23 mouse cellular contexts compared by ENCODE assay signal in genomic region chr17:90430211-90430610, GRCm38 (mm10).
DNase-seq lines count a peak whose midpoint lies in the region; ATAC-seq and TF ChIP-seq lines count a peak whose summit lies in the region.
"Had no signal": no experiment of that assay in that cellular context is flagged by ENCODE, and none has a peak within 500 bp of the region (broad histone marks: within the 10 kb centered on the region; RNA-seq: fewer than 3 reads in every experiment).

No protein-coding gene starts in this region.

- no peak overlapping the region for H3K4me2 ChIP-seq in hindbrain, postnatal 0 days (ENCODE audit: low read depth, low read length)

- TF ChIP-seq CTCF in cerebellum, adult 2 months (IDR thresholded peaks at IDR 0.05; ENCODE audit: borderline replicate concordance, insufficient read depth, low read depth, low read length) = no peak
- no peak for TF ChIP-seq CTCF in hindbrain, postnatal 0 days (IDR thresholded peaks at IDR 0.05; ENCODE audit: low read depth)

- no peak overlapping the region for H3K9ac ChIP-seq in hindbrain, postnatal 0 days (replicated peaks; ENCODE audit: low read length)

- peaks cover 13% of the 10 kb centered on the region for H3K4me1 ChIP-seq in cerebellum, adult 2 months (ENCODE audit: control insufficient read depth, insufficient read depth, low read length)
- H3K4me1 ChIP-seq in hindbrain, postnatal 0 days (ENCODE audit: insufficient read depth, low read length) = no peaks in the 10 kb centered on the region
- H3K4me1 ChIP-seq in hindbrain, embryonic 10.5 days (replicated peaks) = no peaks in the 10 kb centered on the region

- TF ChIP-seq POLR2A in cerebellum, adult 2 months (IDR thresholded peaks at IDR 0.05; ENCODE audit: borderline replicate concordance, insufficient read depth, low read length) = no peak

- 11% methylated on average over 1 of the region's 1 CpGs for WGBS in cerebellum, adult 2 months
- WGBS in hindbrain, postnatal 0 days = 59% methylated on average over 1 of the region's 1 CpGs
- WGBS in hindbrain, embryonic 10.5 days = 91% methylated on average over 1 of the region's 1 CpGs

- H3K9me3 ChIP-seq in hindbrain, postnatal 0 days (ENCODE audit: low read length) = no peaks in the 10 kb centered on the region
- H3K9me3 ChIP-seq in hindbrain, embryonic 10.5 days = no peaks in the 10 kb centered on the region
- H3K9me3 ChIP-seq: G1E had no signal

- H3K4me3 ChIP-seq in cerebellum, adult 2 months (replicated peaks; ENCODE audit: insufficient read depth, low read depth, low read length) = no peak overlapping the region
- H3K4me3 ChIP-seq in hindbrain, postnatal 0 days (ENCODE audit: low read length) = no peak overlapping the region
- H3K4me3 ChIP-seq in hindbrain, embryonic 10.5 days = no peak overlapping the region

- H3K27me3 ChIP-seq in cerebellum, adult 2 months (ENCODE audit: control insufficient read depth, insufficient read depth, low read length) = no peaks in the 10 kb centered on the region
- H3K27me3 ChIP-seq in hindbrain, postnatal 0 days (ENCODE audit: insufficient read depth, low read length) = no peaks in the 10 kb centered on the region
- no peaks in the 10 kb centered on the region for H3K27me3 ChIP-seq in hindbrain, embryonic 10.5 days (ENCODE audit: insufficient read depth, poor library complexity, severe bottlenecking)
- H3K27me3 ChIP-seq: CH12.LX, Patski had no signal

- 0 out of 2 replicates have a peak overlapping the region, but pooled peaks have one; percentile 15 for H3K27ac ChIP-seq in cerebellum, adult 2 months (ENCODE audit: insufficient read depth, low read length)
- no peak overlapping the region for H3K27ac ChIP-seq in hindbrain, postnatal 0 days
- H3K27ac ChIP-seq in hindbrain, embryonic 10.5 days = no peak overlapping the region

- no peak for DNase-seq in cerebellum, adult 2 months
- no peak for DNase-seq in cerebellum, postnatal 14 days
- DNase-seq in hindbrain, postnatal 0 days (ENCODE audit: low spot score) = peak; percentile 18
- no peak for DNase-seq in hindbrain, embryonic 10.5 days (ENCODE audit: low spot score)
- DNase-seq in Muller cell, postnatal 12 days (ENCODE audit: inconsistent ontology term) = peak; percentile 91
- peak; percentile 34 for DNase-seq in brain, adult 2 months (ENCODE audit: low read depth, low spot score)
- no peak for DNase-seq in spleen, postnatal 36 days (ENCODE audit: low spot score in 2 of 2)
- no peak for DNase-seq in frontal cortex, postnatal 36 days (ENCODE audit: low spot score in 2 of 2)
- DNase-seq: adrenal gland, adult 2 months; adrenal gland, adult 8-10 months; adrenal gland, postnatal 10 days; adrenal gland, postnatal 14 days; adrenal gland, postnatal 25 days; adrenal gland, postnatal 36 days; B cell, adult 2 months; cerebellum, adult 11 months; cerebellum, adult 11-12 months; cerebellum, adult 8-10 months had no signal

- no peak for ATAC-seq in hindbrain, postnatal 0 days
- ATAC-seq: activated CD4-positive, CD25-positive, alpha-beta regulatory T cell, adult 4 months; CD4-positive, CD25-positive, alpha-beta regulatory T cell, adult 4 months; Patski had no signal

- no peaks in the 10 kb centered on the region for H3K36me3 ChIP-seq in hindbrain, postnatal 0 days (ENCODE audit: insufficient read depth, low read length)
- no peaks in the 10 kb centered on the region for H3K36me3 ChIP-seq in hindbrain, embryonic 10.5 days
- H3K36me3 ChIP-seq: G1E had no signal

Comparison
In these comparisons a context has a peak if more than half of its experiments do, and no peak if none do; other contexts are left out.
1. DNase-seq: peak in hindbrain, postnatal 0 days (single experiment), Muller cell, postnatal 12 days (single experiment) and brain, adult 2 months (single experiment); none in cerebellum, adult 2 months (0 of 2), cerebellum, postnatal 14 days (0 of 2), hindbrain, embryonic 10.5 days (single experiment), spleen, postnatal 36 days (0 of 2) and frontal cortex, postnatal 36 days (0 of 2).